ENCODE assay signal across 10 mouse cellular contexts in genomic region chr13:30185959-30186358, GRCm38 (mm10). TPM values are rescaled to one million over a fixed set of nuclear protein-coding genes. Genes with fewer than 3 reads are reported as not detected.
DNase-seq lines count a peak whose midpoint lies in the region; ATAC-seq and TF ChIP-seq lines count a peak whose summit lies in the region.
"Had no signal": no experiment of that assay in that cellular context is flagged by ENCODE, and none has a peak within 500 bp of the region (broad histone marks: within the 10 kb centered on the region; RNA-seq: fewer than 3 reads in every experiment).

No protein-coding gene starts in this region.

- ATAC-seq in forebrain, embryonic 14.5 days = peak; percentile 26
- ATAC-seq in forebrain, embryonic 11.5 days (replicated peaks; ENCODE audit: low FRiP score) = no peak
- ATAC-seq in lung, embryonic 16.5 days (ENCODE audit: low read depth) = peak; percentile 26; the same call in 1 of the 2 replicates
- ATAC-seq in limb, embryonic 13.5 days (ENCODE audit: low FRiP score, low read depth) = no peak
- ATAC-seq in stomach, postnatal 0 days (ENCODE audit: low FRiP score, low TSS enrichment) = no peak

- no peak overlapping the region for H3K4me3 ChIP-seq in forebrain, embryonic 14.5 days (ENCODE audit: low read depth, low read length)
- no peak overlapping the region for H3K4me3 ChIP-seq in forebrain, embryonic 11.5 days (ENCODE audit: low read depth, low read length)
- H3K4me3 ChIP-seq in lung, embryonic 16.5 days (ENCODE audit: low read length) = no peak overlapping the region
- no peak overlapping the region for H3K4me3 ChIP-seq in limb, embryonic 13.5 days
- H3K4me3 ChIP-seq in stomach, postnatal 0 days (ENCODE audit: low read depth, low read length) = no peak overlapping the region

- H3K9ac ChIP-seq in forebrain, embryonic 14.5 days (ENCODE audit: low read length) = no peak overlapping the region
- no peak overlapping the region for H3K9ac ChIP-seq in forebrain, embryonic 11.5 days (ENCODE audit: low read length)
- no peak overlapping the region for H3K9ac ChIP-seq in lung, embryonic 16.5 days (ENCODE audit: low read length)
- H3K9ac ChIP-seq in limb, embryonic 13.5 days = no peak overlapping the region
- H3K9ac ChIP-seq in stomach, postnatal 0 days (ENCODE audit: low read length) = no peak overlapping the region

- H3K4me1 ChIP-seq in forebrain, embryonic 14.5 days (ENCODE audit: control insufficient read depth, insufficient read depth, low read length) = peaks cover 5% of the 10 kb centered on the region; the same call in 1 of the 2 replicates
- H3K4me1 ChIP-seq in forebrain, embryonic 11.5 days (replicated peaks; ENCODE audit: control insufficient read depth, insufficient read depth, low read length) = no peaks in the 10 kb centered on the region; the same call in 1 of the 2 replicates
- peaks cover 6% of the 10 kb centered on the region; the same call in 1 of the 2 replicates for H3K4me1 ChIP-seq in lung, embryonic 16.5 days (replicated peaks; ENCODE audit: control insufficient read depth, insufficient read depth, low read length)
- peaks cover 18% of the 10 kb centered on the region for H3K4me1 ChIP-seq in limb, embryonic 13.5 days
- H3K4me1 ChIP-seq in stomach, postnatal 0 days (replicated peaks; ENCODE audit: control insufficient read depth, insufficient read depth) = no peaks in the 10 kb centered on the region

- DNase-seq in forebrain, embryonic 14.5 days (ENCODE audit: low spot score) = no peak
- no peak for DNase-seq in forebrain, embryonic 11.5 days (ENCODE audit: low spot score)
- DNase-seq in lung, postnatal 4 days = no peak
- DNase-seq in stomach, postnatal 0 days (ENCODE audit: low spot score) = no peak
- no peak for DNase-seq in kidney, postnatal 25 days
- no peak for DNase-seq in adrenal gland, postnatal 25 days
- DNase-seq: B cell, adult 2 months; cerebellum, adult 9-10 months had no signal

- H3K4me2 ChIP-seq in forebrain, embryonic 14.5 days (ENCODE audit: low read length) = no peak overlapping the region
- H3K4me2 ChIP-seq in forebrain, embryonic 11.5 days (ENCODE audit: low read depth, low read length, severe bottlenecking) = no peak overlapping the region
- H3K4me2 ChIP-seq in lung, embryonic 16.5 days (ENCODE audit: low read depth, low read length) = no peak overlapping the region
- H3K4me2 ChIP-seq in limb, embryonic 13.5 days (replicated peaks) = no peak overlapping the region
- no peak overlapping the region for H3K4me2 ChIP-seq in stomach, postnatal 0 days (replicated peaks; ENCODE audit: low read depth)

- no peak overlapping the region for H3K27ac ChIP-seq in forebrain, embryonic 14.5 days (ENCODE audit: low read depth, low read length)
- H3K27ac ChIP-seq in forebrain, embryonic 11.5 days (ENCODE audit: low read depth, low read length) = no peak overlapping the region
- H3K27ac ChIP-seq in lung, embryonic 16.5 days (ENCODE audit: low read length) = peak overlapping the region; percentile 58
- peak overlapping the region; percentile 22; the same call in 1 of the 2 replicates for H3K27ac ChIP-seq in limb, embryonic 13.5 days
- peak overlapping the region; percentile 67 for H3K27ac ChIP-seq in stomach, postnatal 0 days (replicated peaks)

- 34% methylated on average over 6 of the region's 6 CpGs for WGBS in forebrain, embryonic 14.5 days
- WGBS in forebrain, embryonic 11.5 days = 37% methylated on average over 6 of the region's 6 CpGs
- WGBS in lung, embryonic 16.5 days = 30% methylated on average over 6 of the region's 6 CpGs
- 47% methylated on average over 6 of the region's 6 CpGs for WGBS in limb, embryonic 13.5 days
- WGBS in stomach, postnatal 0 days = 35% methylated on average over 6 of the region's 6 CpGs

- TF ChIP-seq EP300 in stomach, postnatal 0 days (optimal IDR thresholded peaks at IDR 0.05) = no peak

- H3K9me3 ChIP-seq in forebrain, embryonic 14.5 days (replicated peaks; ENCODE audit: control insufficient read depth, low read length) = no peaks in the 10 kb centered on the region
- no peaks in the 10 kb centered on the region for H3K9me3 ChIP-seq in forebrain, embryonic 11.5 days (ENCODE audit: control insufficient read depth, low read length)
- H3K9me3 ChIP-seq in lung, embryonic 16.5 days (ENCODE audit: control insufficient read depth, low read length) = no peaks in the 10 kb centered on the region
- H3K9me3 ChIP-seq in limb, embryonic 13.5 days = no peaks in the 10 kb centered on the region
- no peaks in the 10 kb centered on the region for H3K9me3 ChIP-seq in stomach, postnatal 0 days (ENCODE audit: control insufficient read depth, low read length)

- no peak for TF ChIP-seq CTCF in stomach, postnatal 0 days (IDR thresholded peaks at IDR 0.05; ENCODE audit: low read depth)

- no peaks in the 10 kb centered on the region for H3K27me3 ChIP-seq in forebrain, embryonic 14.5 days (replicated peaks; ENCODE audit: control insufficient read depth, insufficient read depth, low read length)
- H3K27me3 ChIP-seq in forebrain, embryonic 11.5 days (ENCODE audit: control insufficient read depth, insufficient read depth, low read length) = no peaks in the 10 kb centered on the region
- H3K27me3 ChIP-seq in lung, embryonic 16.5 days (ENCODE audit: control insufficient read depth, insufficient read depth, low read depth, low read length) = no peaks in the 10 kb centered on the region
- H3K27me3 ChIP-seq in limb, embryonic 13.5 days = no peaks in the 10 kb centered on the region
- H3K27me3 ChIP-seq in stomach, postnatal 0 days (ENCODE audit: control insufficient read depth, insufficient read depth, low read length) = no peaks in the 10 kb centered on the region

- H3K36me3 ChIP-seq in forebrain, embryonic 14.5 days (ENCODE audit: control insufficient read depth, insufficient read depth, low read length) = no peaks in the 10 kb centered on the region
- no peaks in the 10 kb centered on the region for H3K36me3 ChIP-seq in forebrain, embryonic 11.5 days (ENCODE audit: control insufficient read depth, insufficient read depth, low read length)
- no peaks in the 10 kb centered on the region for H3K36me3 ChIP-seq in lung, embryonic 16.5 days (ENCODE audit: control insufficient read depth, insufficient read depth, low read length)
- H3K36me3 ChIP-seq in limb, embryonic 13.5 days = no peaks in the 10 kb centered on the region
- no peaks in the 10 kb centered on the region for H3K36me3 ChIP-seq in stomach, postnatal 0 days (ENCODE audit: control insufficient read depth, insufficient read depth, low read length)

RNA-seq across cellular contexts. Expression of gene Mboat1, which starts 49.7 kb away (rescaled TPM):
- polyA plus RNA-seq in forebrain, embryonic 14.5 days (2014; fragmentation: Nextera tagmentation; extraction: Ambion mirVana) = 2.2 and 2.3 TPM in 2 replicates
- polyA plus RNA-seq in forebrain, embryonic 11.5 days (2014; fragmentation: Nextera tagmentation; extraction: Ambion mirVana) = 5.5 and 6.0 TPM in 2 replicates
- polyA plus RNA-seq in lung, embryonic 16.5 days (2015; fragmentation: Nextera tagmentation; extraction: Ambion mirVana) = 24.2 and 26.4 TPM in 2 replicates
- polyA plus RNA-seq in limb, embryonic 13.5 days (2015; fragmentation: Nextera tagmentation; extraction: Ambion mirVana) = 8.2 and 8.5 TPM in 2 replicates
- 98.7 and 104 TPM in 2 replicates for polyA plus RNA-seq in stomach, postnatal 0 days (2015; fragmentation: Nextera tagmentation; extraction: Ambion mirVana)
- total RNA-seq in adrenal gland, postnatal 25 days (2021) = 4.6 and 5.9 TPM in 2 replicates

Comparison
In these comparisons a context has a peak if more than half of its experiments do, and no peak if none do; other contexts are left out.
1. ATAC-seq: peak in forebrain, embryonic 14.5 days (single experiment) and lung, embryonic 16.5 days (single experiment); none in forebrain, embryonic 11.5 days (single experiment), limb, embryonic 13.5 days (single experiment) and stomach, postnatal 0 days (single experiment).
2. H3K27ac ChIP-seq: peak in lung, embryonic 16.5 days (single experiment), limb, embryonic 13.5 days (single experiment) and stomach, postnatal 0 days (single experiment); none in forebrain, embryonic 14.5 days (single experiment) and forebrain, embryonic 11.5 days (single experiment).